Mouse (Mus musculus) telencephalon, adult 2 months (tissue): ENCODE data around the gene Plscr2.
A peak's percentile ranks its signal among the peaks of the same experiment; 100 is the strongest.

Experiments used
- DNase-seq: peaks from one replicate; pipeline ENCODE4 v3.0.0-alpha.2; 2011; ENCODE audit warnings: low read depth, low spot score

The Plscr2 gene

GRCm38 (mm10) chr9:92275486-92276207 lies at the start of gene Plscr2:
Plscr2 (plus strand) TSS chr9:92275602.
- no peak for DNase-seq

GRCm38 (mm10) chr9:92226127-92226655 lies 49.2 kb upstream of the Plscr2 start:
- DNase-seq: no peak

- no peak for DNase-seq
Observed at GRCm38 (mm10) chr9:92226795-92227194, 48.6 kb upstream of the Plscr2 start.

GRCm38 (mm10) chr9:92228867-92229832 lies 46.3 kb upstream of the Plscr2 start:
- no peak for DNase-seq

- DNase-seq: no peak
Observed at GRCm38 (mm10) chr9:92229833-92230205, 45.6 kb upstream of the Plscr2 start.

- no peak for DNase-seq
Observed at GRCm38 (mm10) chr9:92234901-92235458, 40.4 kb upstream of the Plscr2 start.

- no peak for DNase-seq
Observed at GRCm38 (mm10) chr9:92248773-92249446, 26.5 kb upstream of the Plscr2 start.

- DNase-seq: no peak
Observed at GRCm38 (mm10) chr9:92249447-92249852, 26.0 kb upstream of the Plscr2 start, which contains the start of gene Plscr1. Plscr1 (plus strand) TSS chr9:92249750.

GRCm38 (mm10) chr9:92249987-92250772 lies 25.2 kb upstream of the Plscr2 start:
- peak; percentile 15 for DNase-seq

GRCm38 (mm10) chr9:92252718-92253117 lies 22.7 kb upstream of the Plscr2 start:
- no peak for DNase-seq

GRCm38 (mm10) chr9:92253585-92254321 lies 21.6 kb upstream of the Plscr2 start:
- DNase-seq: no peak

- DNase-seq: no peak
Observed at GRCm38 (mm10) chr9:92260481-92261159, 14.8 kb upstream of the Plscr2 start.

GRCm38 (mm10) chr9:92265719-92266118 lies 9.7 kb upstream of the Plscr2 start:
- DNase-seq: no peak

- DNase-seq: no peak
Observed at GRCm38 (mm10) chr9:92266558-92267171, 8.7 kb upstream of the Plscr2 start.

- no peak for DNase-seq
Observed at GRCm38 (mm10) chr9:92267732-92268131, 7.7 kb upstream of the Plscr2 start.

- DNase-seq: no peak
Observed at GRCm38 (mm10) chr9:92269829-92270404, 5.5 kb upstream of the Plscr2 start.

GRCm38 (mm10) chr9:92270927-92271326 lies 4.5 kb upstream of the Plscr2 start:
- DNase-seq: no peak

GRCm38 (mm10) chr9:92272650-92273049 lies 2.8 kb upstream of the Plscr2 start:
- no peak for DNase-seq
